Mouse (Mus musculus): ENCODE results near the gene Prc1. TPM values are rescaled to one million over a fixed set of nuclear protein-coding genes. Genes with fewer than 3 reads are reported as not detected.
"Not testable (repeated sequence)": the region's sequence is repeated elsewhere in the genome, so short reads cannot be mapped to it uniquely, and the experiment has no call there.

Gene Prc1
- total and polyA plus RNA-seq, 3 experiments: 52.5 to 83.0 (median 75.6) TPM

DNA sequence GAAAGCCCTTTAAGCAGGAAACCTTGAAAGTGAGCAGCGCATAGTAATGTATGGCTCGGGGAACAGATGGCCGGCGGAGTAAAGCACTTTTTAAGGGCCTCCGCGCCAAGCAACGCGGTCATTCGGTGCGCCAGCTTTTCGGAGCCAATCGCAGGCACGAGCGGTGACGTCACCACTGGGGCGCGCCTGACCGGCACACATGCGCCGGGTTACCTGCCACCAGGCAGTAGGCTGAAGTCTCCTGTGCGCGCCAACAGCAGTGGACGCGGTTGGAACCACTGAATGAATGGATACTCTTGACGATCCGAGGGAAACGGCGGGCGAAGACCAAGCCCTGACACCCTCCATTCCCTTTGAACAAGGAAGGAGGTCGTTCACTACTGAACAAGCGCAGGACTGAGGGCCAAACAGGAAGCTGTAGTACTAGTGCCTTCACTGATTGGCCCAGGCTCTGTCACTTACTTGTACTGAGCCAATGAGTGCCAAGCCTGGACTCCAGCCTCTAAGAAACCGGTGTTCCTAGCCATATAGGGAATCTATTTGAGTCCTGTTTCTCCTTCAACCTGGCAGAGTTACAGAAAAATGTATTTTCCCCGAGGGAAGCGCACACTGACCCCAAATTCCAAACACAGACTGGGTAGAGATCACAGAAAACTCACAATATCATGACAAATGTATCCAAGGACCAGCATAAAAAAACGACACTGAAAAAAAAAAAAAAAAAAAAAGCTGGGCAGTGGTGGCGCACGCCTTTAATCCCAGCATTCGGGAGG, 30.0 kb downstream of the Prc1 start, which contains the start of gene Rccd1 (continued):
- TF ChIP-seq TBP (conservative IDR thresholded peaks at IDR 0.05; ENCODE audit: low read depth, low read length): peak; percentile 85
- TF ChIP-seq CHD2 (IDR thresholded peaks at IDR 0.05; ENCODE audit: low read length): peak; percentile 90
- TF ChIP-seq ZKSCAN1 (IDR thresholded peaks at IDR 0.05; ENCODE audit: borderline replicate concordance, low read depth, low read length): no peak
- TF ChIP-seq POLR2AphosphoS2 (IDR thresholded peaks at IDR 0.05; ENCODE audit: low read depth, low read length): peak; percentile 86
- TF ChIP-seq IRF4 (IDR thresholded peaks at IDR 0.05; ENCODE audit: low read depth, low read length): no peak; the same call in 1 of the 2 replicates
- TF ChIP-seq MAZ (IDR thresholded peaks at IDR 0.05; ENCODE audit: low read depth, low read length): 0 out of 2 replicates have a peak, but pooled peaks have one; percentile 29

GRCm38 (mm10) chr7:80324816-80325119, 30.5 kb downstream of the Prc1 start:
- H3K27ac ChIP-seq (ENCODE audit: insufficient read depth, low read depth); H3K27me3 ChIP-seq (replicated peaks); DNase-seq (ENCODE audit: extremely low read depth); H3K9me3 ChIP-seq (replicated peaks; ENCODE audit: low read length); dilution Hi-C loops (cut with MboI; ENCODE audit: extremely low pct_ligation_motif_present, extremely low pct_unique_long_range_greater_than_20kb, low sequenced_read_pairs); H3K9ac ChIP-seq (ENCODE audit: insufficient read depth, low read depth); H3K4me3 ChIP-seq (replicated peaks in 1 of 3; ENCODE audit: low read depth in 2 of 3, low read length in 2 of 3, poor library complexity in 1 of 3); in situ Hi-C loops (cut with MboI; ENCODE audit: low pct_ligation_motif_present, low pct_unique_long_range_greater_than_20kb, low sequenced_read_pairs): not testable (repeated sequence)
- Histone ChIP-seq H3K36me3 (replicated peaks in 1 of 2; ENCODE audit: control insufficient read depth in 1 of 2, insufficient read depth in 1 of 2, low read length in 1 of 2) (peaks cover 55 to 66% of the 10 kb centered on the region in 2 experiments), H3K4me2 (ENCODE audit: insufficient read depth, low read depth, poor library complexity, severe bottlenecking) (peak overlapping the region; percentile 44; the same call in 1 of the 2 replicates), H3K4me1 (ENCODE audit: control insufficient read depth in 1 of 2, insufficient read depth in 2 of 2) (peaks cover 3 to 18% of the 10 kb centered on the region in 2 experiments; a peak in 3 of 4 replicates), H3K79me2 (replicated peaks; ENCODE audit: control insufficient read depth, extremely low read depth, insufficient read depth, poor library complexity, severe bottlenecking) (peaks cover 17% of the 10 kb centered on the region)
- peak; percentile 69 for TF ChIP-seq ZNF384 (IDR thresholded peaks at IDR 0.05; ENCODE audit: low read depth, low read length)

GRCm38 (mm10) chr7:80325292-80325868, 31.1 kb downstream of the Prc1 start:
- no peak for DNase-seq (ENCODE audit: extremely low read depth)
- Histone ChIP-seq H3K79me2 (replicated peaks; ENCODE audit: control insufficient read depth, extremely low read depth, insufficient read depth, poor library complexity, severe bottlenecking) (peaks cover 17% of the 10 kb centered on the region), H3K9ac (ENCODE audit: insufficient read depth, low read depth) (no peak overlapping the region), H3K4me1 (ENCODE audit: control insufficient read depth in 1 of 2, insufficient read depth in 2 of 2) (peaks cover 3 to 18% of the 10 kb centered on the region in 2 experiments; a peak in 3 of 4 replicates), H3K27me3 (replicated peaks) (no peaks in the 10 kb centered on the region), H3K36me3 (replicated peaks in 1 of 2; ENCODE audit: control insufficient read depth in 1 of 2, insufficient read depth in 1 of 2, low read length in 1 of 2) (peaks cover 55 to 66% of the 10 kb centered on the region in 2 experiments), H3K4me3 (replicated peaks in 1 of 3; ENCODE audit: low read depth in 2 of 3, low read length in 2 of 3, poor library complexity in 1 of 3) (no peak overlapping the region), H3K4me2 (ENCODE audit: insufficient read depth, low read depth, poor library complexity, severe bottlenecking) (no peak overlapping the region), H3K9me3 (replicated peaks; ENCODE audit: low read length) (no peaks in the 10 kb centered on the region), H3K27ac (ENCODE audit: insufficient read depth, low read depth) (no peak overlapping the region)
- dilution Hi-C loops (cut with MboI; ENCODE audit: extremely low pct_ligation_motif_present, extremely low pct_unique_long_range_greater_than_20kb, low sequenced_read_pairs): no loop called here
- in situ Hi-C loops (cut with MboI; ENCODE audit: low pct_ligation_motif_present, low pct_unique_long_range_greater_than_20kb, low sequenced_read_pairs): no loop called here
- TF ChIP-seq ELF1 (IDR thresholded peaks at IDR 0.05; ENCODE audit: low read depth, low read length) (no peak), SMC3 (IDR thresholded peaks at IDR 0.05; ENCODE audit: low read depth, low read length) (no peak), USF1 (IDR thresholded peaks at IDR 0.05; ENCODE audit: low read depth, low read length) (no peak), POLR2A (IDR thresholded peaks at IDR 0.05; ENCODE audit: low read depth, low read length) (no peak), MAX (IDR thresholded peaks at IDR 0.05; ENCODE audit: low read length) (no peak)

Measured in CH12.LX (cell line).